Mouse (Mus musculus) adipocyte (in vitro differentiated cells): ENCODE measurements around the gene Gstm1.
"Not testable (repeated sequence)": the region's sequence is repeated elsewhere in the genome, so short reads cannot be mapped to it uniquely, and the experiment has no call there.

Experiments used
- DNase-seq: peaks from one replicate; pipeline ENCODE4 v3.0.0-alpha.2; 2016; ENCODE audit warnings: low spot score

Gstm1 gene

DNA sequence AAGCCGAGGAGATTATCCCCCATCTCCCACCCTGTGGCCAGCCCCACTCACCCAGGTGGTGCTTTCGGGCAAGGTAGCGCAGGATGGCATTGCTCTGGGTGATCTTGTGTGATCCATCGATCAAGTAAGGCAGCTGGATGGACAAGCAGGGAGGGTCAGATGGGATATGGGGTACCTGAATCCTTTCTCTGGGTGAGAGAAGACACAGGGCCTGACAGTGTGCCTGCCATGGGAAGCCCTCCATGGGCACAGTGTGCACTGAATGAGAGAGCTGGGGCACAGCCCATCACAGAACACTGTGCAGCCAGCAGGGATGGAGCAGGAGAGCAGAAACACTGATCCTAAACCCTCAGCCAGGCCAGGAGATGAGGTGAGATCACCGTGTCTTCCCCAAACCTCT lies 1.3 kb downstream of the Gstm1 start:
- not testable (repeated sequence) for DNase-seq

DNA sequence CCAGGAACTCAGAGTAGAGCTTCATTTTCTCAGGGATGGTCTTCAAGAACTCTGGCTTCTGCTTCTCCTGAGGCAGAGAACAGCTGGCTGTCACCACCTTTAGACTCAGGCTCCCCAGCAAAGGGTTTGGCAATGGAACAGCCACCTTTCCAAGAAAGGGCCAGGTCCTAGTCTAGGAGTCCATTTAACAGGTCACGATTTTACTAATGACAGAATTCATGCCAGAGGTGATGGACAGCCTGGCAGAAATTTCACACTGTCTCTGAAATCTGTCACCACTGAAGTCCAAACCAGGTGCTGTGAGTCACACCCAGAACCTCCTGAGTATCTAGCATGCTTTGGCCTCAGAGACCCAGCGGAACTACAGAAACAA lies 2.8 kb downstream of the Gstm1 start:
- no peak for DNase-seq

DNA sequence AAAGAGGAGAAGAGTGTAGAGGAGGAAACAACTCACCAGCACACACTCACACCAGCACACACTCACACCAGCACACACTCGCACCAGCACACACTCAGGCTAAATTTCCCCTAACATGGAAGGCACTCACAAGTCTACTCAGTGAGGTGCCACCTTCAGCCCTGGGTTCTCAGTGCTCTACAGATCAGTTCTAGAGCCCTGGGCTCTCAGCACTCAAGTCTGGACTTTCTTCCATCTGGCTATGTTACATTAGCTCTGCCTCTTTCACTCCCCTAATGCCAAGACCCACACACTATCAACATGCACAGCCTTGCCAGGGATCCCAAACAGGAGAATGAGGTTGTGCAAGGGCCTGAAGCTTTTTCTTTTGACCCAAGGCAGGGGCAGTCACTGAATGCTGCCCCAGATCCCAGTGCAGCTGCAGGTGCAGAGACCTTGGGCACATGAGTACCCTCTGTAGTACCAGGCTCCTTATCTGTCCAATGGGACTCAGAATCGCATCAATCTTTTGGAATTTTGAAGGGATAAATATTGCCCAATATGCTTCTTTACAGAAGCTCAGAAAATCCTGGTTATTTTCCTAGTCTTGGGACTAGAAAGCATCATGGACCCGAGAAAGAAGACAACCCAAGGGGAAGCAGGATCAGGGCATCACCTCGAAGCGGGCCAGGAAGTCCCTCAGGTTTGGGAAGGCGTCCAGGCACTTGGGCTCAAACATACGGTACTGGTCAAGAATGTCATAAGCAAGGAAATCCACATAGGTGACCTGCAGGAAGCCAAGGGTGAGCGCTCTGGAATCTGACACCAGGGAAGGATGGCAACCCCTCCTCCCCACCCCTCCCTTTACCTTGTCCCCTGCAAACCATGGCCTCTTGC lies 3.4 kb downstream of the Gstm1 start:
- peak; percentile 66 for DNase-seq

DNA sequence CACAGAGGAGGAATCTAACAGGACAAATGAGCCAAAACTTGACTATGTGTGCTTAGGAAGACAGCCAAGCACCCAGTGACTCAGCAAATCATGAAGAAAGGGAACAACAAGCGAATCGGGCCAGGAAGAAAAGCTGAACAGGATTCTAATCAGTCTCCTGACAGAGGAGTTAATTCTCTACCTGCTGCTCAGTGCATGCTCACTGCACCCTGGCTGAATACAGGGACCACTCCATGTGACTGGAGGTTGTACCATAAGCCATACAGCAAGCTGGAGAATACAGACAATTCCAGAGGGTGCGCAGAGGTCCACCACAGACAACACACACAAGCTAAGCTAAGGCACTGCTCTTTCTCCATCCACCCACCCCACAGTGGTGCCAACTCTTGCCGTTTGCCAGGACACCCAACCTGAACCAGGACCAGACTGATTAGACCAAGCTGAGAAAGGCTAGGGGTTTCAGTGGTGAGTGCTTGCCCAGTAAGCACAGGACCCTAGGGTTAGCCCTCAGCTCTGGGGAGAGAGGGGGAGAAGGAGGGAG lies 4.4 kb downstream of the Gstm1 start:
- peak; percentile 96 for DNase-seq

DNA sequence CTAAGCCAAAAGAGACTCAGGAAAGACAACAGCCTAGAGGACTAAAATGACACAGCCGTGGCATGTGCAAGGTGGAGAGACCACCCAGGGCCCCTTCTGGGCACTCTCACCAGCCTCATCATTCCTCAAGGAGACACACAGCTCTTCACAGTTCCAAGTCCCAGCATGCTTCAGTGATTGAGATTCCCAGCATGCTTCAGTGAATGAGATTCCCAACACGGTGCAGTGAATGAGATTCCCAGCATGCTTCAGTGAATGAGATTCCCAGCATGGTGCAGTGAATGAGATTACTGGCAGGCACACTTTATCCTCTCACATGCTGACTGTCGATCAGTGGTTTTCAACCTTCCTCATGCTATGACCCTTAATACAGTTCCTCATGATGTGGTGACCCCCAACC lies 6.2 kb downstream of the Gstm1 start:
- DNase-seq, result no peak

DNA sequence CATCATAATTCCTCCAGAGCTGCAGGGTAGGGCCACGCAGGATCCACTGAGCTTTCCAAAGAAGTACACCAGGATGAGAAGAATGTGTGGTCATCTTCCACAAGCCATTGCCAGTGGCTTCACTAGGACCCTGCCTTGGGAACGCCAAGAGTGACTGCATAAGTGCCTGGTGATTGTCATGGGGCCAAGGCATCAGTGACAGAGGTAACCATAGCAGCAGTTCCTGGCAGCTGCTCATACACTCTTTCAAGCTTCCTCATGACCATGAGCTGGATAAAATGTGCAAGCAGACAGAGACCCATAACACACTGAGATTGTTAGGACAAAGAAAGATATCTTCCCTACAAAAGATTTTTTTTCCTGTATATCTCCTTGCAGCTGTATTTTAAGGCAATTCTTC lies 7.5 kb downstream of the Gstm1 start:
- DNase-seq, result peak; percentile 81

DNA sequence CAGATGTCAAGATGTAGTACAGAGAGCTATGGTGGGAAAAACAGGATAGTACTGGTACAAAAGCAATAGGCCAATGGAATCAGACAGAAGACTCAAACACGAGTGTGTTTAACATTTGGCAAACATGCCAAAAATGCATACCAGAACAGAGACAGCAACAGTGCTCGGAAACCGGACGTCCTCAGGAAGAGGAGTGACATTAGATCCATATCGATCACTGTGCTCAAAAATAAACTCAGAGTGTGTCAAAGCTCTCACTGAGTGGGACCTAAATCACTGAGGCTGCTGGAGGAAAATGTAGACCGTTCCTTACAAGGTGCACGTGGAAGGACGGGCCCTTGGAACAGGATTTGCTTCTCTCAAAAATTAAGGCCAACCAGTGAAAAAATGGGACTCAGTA lies 15.8 kb downstream of the Gstm1 start:
- no peak for DNase-seq

DNA sequence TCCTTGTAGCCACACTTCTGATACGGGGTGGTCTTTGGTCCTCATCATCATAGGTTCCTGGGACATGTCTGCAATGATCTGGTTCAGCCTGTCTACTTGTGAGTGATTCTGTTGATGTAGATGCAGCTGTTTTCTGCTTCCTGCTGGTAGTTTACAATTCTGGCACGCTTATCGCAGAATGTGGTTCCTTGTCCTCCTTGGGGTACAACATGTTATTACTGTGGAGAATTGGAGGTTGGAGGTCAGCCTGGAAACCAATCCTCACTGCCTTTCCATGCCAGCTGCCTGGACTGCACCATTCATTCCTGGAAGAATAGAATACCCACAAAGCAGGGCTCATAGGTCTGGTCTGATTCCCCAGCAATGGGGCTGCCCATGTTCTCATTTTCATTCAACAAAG lies 18.3 kb downstream of the Gstm1 start:
- no peak for DNase-seq

DNA sequence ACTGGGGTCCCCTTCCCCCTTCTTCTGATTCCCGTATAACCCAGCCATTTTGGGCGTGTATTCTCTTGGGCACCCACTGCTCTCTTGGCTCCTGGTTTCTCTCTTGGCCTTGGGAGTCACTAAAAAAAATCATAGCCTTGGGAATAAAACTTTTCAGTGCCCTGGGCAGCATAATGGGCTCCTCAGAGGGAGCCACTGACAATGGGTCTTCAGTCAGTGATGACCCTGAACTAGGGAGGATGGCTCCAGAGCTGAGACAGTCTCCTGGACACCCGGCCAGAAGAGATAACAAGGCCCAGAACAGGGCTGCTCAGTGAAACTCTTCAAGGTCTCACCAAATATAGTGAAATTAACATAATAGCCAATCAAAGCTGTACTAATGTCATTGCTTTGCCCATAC lies 19.2 kb downstream of the Gstm1 start:
- no peak for DNase-seq

DNA sequence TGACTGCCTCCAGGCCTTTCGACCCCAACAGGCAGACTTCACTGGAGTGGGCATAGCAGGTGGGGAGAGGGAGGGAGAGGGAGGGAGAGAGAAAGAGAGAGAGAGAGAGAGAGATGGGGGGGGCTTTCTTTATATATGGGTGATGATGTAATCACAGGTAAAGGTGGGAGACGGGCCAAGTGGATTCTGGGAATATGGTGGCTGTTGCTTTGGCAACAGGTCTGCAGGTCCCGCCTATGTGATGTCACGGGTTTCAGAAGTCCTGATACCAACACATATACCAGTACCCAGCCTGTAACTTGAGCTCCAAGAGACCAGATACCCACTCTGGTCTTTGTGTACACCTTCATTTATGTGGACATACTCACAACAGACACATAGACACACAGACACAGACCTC lies 21.2 kb downstream of the Gstm1 start:
- no peak for DNase-seq

DNA sequence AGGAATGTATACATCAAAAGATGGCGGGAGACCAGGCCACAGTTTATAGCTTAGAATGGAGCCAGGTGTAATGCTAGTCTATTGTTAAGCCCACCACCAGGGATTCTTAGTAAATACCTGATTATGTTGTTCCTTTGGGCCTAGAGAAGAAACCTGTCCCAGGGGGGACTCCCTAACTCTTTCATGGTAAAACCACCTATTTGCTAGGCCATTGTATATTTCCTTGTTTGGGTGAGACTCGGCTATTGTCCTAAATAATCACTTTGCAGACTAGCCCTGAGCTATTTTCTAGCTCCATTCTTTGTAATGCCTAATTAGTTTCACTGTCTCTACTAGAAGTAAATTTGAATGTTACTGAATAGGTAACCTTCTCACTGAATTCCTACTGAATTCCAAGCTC lies 21.8 kb downstream of the Gstm1 start:
- DNase-seq, result not testable (repeated sequence)

DNA sequence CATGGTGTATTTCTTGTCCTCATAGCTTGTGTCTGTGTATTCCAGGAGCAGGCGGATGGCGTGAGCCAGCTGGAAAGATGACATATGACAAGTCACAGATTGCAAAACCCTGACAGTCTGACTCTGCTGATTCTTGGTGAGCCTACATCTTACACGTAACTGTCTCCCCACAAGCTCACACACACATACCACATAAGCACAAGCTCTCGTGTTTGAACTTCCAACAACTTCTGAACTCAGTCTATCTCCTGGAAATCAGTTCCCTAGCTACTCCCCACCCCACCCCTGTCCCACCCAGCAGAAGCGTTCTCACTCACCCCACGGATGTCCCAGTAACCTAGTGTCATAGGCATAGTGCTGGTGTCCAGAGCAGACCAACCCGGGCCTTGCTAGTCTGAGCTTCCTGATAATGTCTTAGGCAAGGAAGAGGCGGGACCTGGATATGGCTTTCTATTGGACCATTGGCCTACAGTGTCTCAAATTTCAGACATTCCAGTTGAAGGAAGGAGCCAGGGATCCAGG lies 31.7 kb downstream of the Gstm1 start, which contains the start of gene Gstm2:
Gene Gstm2, minus strand, starts transcription at position 413 of the 522 bp plus-strand sequence.
- peak; percentile 89 for DNase-seq

DNA sequence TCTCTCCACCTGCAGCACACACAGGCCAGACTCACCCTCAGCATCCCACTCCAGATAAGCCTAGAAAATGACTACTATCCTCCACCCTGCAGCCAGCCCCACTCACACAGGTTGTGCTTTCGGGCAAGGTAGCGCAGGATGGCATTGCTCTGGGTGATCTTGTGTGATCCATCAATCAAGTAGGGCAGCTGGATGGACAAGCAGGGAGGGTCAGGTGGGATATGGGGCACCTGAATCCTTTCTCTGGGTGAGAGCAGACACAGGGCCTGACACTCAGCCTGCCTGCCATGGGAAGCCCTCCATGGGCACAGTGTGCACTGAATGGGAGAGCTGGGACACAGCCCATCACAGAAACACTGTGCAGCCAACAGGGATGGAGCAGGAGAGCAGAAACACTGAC lies 32.6 kb downstream of the Gstm1 start:
- DNase-seq, result not testable (repeated sequence)

DNA sequence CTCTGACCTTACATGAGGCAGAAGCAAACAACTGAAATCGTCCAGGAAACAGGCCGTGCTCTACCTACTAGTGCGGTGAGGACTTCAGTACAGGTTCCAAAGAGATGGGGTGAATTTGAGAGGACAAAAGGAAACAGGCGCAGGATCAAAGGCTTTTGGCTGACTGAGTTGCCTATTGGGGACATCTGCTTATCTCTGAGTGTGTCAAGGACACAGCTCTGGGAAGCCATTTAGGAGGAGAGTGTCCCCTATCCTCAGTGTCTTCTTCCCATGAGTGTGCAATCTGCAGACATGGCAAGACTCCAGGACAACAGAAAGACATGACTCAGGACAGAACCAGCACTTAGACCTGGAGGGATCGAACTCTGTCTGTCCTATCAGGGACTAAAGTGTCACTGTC lies 33.3 kb downstream of the Gstm1 start:
- no peak for DNase-seq

DNA sequence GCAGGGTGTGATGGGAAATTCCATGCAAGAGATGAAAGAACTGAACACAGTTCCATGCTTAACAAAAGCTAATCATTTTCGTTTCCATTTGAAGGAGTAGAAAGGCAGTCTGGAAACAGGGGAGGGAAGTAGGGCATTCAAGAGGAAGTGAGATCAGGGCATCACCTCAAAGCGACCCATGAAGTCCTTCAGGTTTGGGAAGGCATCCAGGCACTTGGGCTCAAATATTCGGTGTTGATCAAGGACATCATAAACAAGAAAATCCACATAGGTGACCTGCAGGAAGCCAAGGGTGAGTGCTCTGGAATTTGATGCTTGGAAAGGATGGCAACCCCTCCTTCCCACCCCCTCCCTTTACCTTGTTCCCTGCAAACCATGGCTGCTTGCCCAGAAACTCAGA lies 34.0 kb downstream of the Gstm1 start:
- DNase-seq, result no peak

DNA sequence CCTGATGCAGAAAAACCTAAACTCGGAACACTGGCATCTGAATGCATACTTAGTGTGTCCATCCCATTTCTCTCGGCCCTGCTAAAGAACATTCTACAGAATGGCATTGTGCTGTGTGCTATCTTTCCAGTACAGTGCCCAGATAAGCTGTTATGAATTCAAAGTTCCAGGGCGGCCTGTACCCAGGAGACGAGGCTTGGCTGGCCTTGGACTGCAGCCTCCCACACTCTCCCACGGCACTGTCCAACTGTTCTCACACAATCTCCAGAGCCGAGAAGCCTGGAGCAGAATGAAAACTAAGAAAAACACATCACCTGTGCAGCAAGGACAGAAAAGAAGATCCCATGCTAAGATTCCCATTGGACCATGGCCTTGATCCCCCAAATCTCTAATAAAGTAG lies 35.0 kb downstream of the Gstm1 start:
- no peak for DNase-seq

DNA sequence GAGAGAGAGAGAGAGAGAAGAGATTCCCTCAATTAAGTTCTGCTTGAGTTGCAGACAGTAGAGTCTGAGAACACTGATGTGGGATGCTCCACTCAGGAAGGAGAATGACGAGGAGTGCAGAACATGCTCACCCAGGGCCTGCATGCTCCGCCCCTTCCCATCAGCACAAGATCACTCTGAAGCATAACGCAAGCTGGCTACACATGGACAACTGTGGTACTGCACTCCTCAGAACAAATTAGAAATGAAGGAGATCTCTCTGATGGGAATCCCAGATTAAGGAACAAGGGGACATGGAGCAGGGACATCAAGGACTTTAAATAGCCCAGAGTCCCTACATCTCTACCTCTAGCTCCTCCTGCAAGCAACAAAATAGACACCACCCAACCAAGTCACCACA lies 36.5 kb downstream of the Gstm1 start:
- no peak for DNase-seq

DNA sequence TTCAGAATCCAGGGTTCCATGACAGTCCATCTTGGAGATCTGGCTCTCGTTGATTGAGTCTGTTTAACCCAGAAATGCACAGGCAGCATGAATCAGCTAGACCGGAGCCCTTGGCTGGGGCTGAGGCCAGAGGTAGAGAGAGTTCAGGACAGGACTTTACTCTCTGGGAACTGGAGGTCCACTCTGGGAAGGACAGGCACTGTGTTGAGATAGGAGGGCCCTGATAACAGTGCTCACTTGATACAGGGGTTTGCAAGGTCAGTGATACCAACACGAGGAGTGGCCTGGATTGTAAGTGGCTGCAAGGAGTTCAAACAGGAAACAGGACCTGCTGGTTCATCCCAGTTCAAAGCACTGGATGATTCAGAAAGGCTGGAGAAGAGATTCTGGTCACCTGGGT lies 40.1 kb downstream of the Gstm1 start:
- DNase-seq, result no peak

DNA sequence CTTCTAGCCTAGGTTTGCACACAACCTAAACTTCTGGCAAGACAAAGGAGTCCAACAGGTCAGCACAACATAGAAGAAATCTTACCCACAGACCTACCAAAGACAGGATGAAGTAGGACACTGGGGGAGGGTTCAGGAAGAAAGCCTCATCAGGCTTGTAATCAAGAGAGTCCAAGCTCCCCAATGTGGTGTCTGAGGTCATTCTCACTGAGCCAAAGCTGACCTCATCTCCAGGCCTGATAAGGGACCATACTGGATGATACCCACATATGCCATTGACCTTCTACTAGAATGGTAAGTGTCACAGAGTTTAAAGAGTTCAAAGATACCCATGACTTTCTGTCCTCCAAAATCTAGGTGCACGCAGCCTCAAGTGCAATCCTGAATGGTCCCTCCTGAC lies 43.5 kb downstream of the Gstm1 start:
- DNase-seq, result no peak

DNA sequence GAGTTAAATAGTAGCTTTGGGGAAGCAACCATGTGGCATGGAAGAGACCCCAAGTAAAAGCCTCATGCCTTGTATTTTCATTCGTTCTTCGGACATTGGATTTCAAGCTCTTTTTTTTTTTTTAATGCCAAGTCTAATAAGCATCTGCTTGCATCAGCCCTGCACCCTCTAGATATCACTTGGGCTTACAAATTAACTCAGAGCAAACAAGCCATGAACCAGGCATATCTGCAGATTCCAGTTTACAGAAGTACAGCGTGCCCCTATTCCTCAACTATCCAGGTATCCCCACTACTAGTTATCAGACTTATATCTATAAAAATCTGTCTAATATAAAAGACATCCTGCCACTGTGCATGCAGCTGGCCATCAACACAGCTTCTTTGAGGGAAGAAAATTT lies 45.7 kb downstream of the Gstm1 start:
- no peak for DNase-seq

DNA sequence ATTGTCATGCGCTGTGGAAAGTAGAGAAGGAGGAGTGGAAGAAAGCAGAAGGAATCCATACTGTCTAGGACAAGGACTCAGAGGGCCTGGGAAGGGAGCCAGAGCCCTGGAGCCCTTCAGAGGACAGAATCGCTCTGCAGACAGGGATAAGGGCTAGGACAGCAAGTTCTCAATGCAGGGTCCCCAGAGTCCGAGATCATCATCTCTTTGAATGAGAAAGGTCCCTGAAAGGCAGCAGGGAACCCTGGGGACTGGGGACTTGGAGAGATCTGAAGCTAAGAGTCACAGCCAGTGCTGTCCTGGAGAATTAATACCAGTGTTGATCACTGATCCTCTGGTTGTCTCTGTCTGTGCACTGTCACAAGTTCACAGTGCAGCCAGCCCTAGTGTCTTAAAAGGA lies 46.7 kb downstream of the Gstm1 start:
- DNase-seq, result not testable (repeated sequence)

DNA sequence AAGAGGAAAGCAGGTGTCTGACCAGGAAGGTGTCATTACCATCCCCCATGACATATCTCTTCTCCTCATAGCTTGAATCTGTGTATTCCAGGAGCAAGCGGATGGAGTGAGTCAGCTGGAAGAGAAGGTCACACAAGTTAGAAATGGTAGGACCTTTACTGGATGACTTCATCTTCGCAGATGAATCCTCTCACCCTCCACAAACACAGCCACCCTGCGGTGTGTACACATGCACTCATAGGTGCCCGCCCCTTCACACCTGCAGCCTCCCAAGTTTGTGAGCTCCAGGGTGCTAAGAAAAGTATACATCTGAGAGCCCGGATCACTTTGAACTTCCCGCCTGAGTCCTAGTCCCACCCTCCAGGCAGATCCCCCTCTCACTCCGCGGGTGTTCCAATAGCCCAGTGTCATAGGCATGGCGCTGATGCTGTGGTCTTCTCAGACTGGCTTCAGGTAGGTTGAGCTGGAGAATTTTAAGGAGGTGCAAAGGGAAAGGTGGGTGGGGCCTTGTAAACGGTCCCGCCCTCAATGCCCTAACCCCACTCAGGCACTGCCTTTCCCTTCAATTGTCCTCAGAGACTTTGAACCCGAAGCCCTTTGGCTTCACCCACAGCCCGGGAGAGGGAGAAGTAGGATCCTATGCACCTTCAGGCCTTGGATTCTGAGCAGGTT lies 48.9 kb downstream of the Gstm1 start, which contains the start of gene Gstm3:
Gene Gstm3, minus strand, starts transcription at position 560 of the 672 bp plus-strand sequence.
- DNase-seq, result no peak

DNA sequence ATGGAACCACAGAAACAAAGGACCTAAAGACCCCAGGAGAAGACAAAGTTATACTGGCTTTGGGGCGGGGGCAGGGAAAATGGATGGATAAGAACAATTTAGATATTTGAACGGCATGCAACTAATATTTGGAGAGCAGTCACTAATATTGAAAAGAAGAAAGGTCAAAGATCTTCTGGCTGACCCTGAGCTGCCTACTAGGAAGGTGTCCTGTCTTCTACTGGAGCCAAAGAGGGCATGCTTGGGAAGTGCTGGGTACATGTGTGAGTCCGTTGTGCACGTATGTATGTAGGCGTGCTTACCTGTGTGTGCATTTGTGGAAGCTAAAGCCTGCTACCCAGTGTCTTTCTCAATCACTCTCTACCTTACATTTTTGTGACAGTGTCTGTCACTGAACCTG lies 51.1 kb downstream of the Gstm1 start:
- DNase-seq, result no peak
